Mouse (Mus musculus) CH12.LX (cell line): ENCODE measurements around the gene Vapb. TPM values are rescaled to one million over a fixed set of nuclear protein-coding genes. Genes with fewer than 3 reads are reported as not detected.

Source experiments
- DNase-seq: peaks from one replicate; pipeline ENCODE4 v3.0.0-alpha.2; 2013; ENCODE audit errors: extremely low read depth
- H3K27ac ChIP-seq: 2 replicates; pipeline ENCODE4 v1.5.1; 2012; ENCODE audit warnings: low read depth, mild to moderate bottlenecking, control low read depth, moderate library complexity; ENCODE audit not compliant: insufficient read depth
- H3K27me3 ChIP-seq: replicated peaks from 2 replicates; pipeline ENCODE3; 2012; ENCODE audit warnings: inconsistent platforms
- H3K36me3 ChIP-seq, 2 experiments: replicated peaks in 1 of 2; 2 replicates each; pipeline versions ENCODE3 to v1.6.1; 2012; ENCODE audit warnings: inconsistent platforms in 1 of 2, low read length in 1 of 2, mild to moderate bottlenecking in 1 of 2, mixed read lengths in 1 of 2, moderate library complexity in 1 of 2; ENCODE audit not compliant: control insufficient read depth in 1 of 2, insufficient read depth in 1 of 2
- H3K4me1 ChIP-seq, 2 experiments: 2 replicates each; pipeline ENCODE4 v1.6.1; 2012; ENCODE audit warnings: inconsistent platforms in 1 of 2, moderate library complexity in 1 of 2; ENCODE audit not compliant: insufficient read depth in 2 of 2, control insufficient read depth in 1 of 2
- H3K4me2 ChIP-seq: 2 replicates; pipeline ENCODE4 v1.6.1; 2012; ENCODE audit warnings: low read depth, mild to moderate bottlenecking, control low read depth; ENCODE audit not compliant: poor library complexity, insufficient read depth, severe bottlenecking
- H3K4me3 ChIP-seq, 3 experiments: fragments of 150-350 bp in 1 of 3; sonication (generic) in 1 of 3; replicated peaks in 1 of 3; 2 replicates each; pipeline versions ENCODE3 to v1.5.1; 2011 to 2012; ENCODE audit warnings: low read depth in 2 of 3, low read length in 2 of 3, mild to moderate bottlenecking in 2 of 3, moderate library complexity in 2 of 3, control low read depth in 1 of 3, improper control_type of control experiment in 1 of 3, inconsistent platforms in 1 of 3, mixed read lengths in 1 of 3; ENCODE audit not compliant: poor library complexity in 1 of 3
- H3K79me2 ChIP-seq: replicated peaks from 2 replicates; pipeline ENCODE4 v1.6.1; 2012; ENCODE audit warnings: mild to moderate bottlenecking, moderate library complexity; ENCODE audit not compliant: control insufficient read depth, poor library complexity, insufficient read depth, severe bottlenecking; ENCODE audit errors: extremely low read depth
- H3K9ac ChIP-seq: 2 replicates; pipeline ENCODE4 v1.6.1; 2012; ENCODE audit warnings: low read depth, mild to moderate bottlenecking, control low read depth, moderate library complexity; ENCODE audit not compliant: insufficient read depth
- H3K9me3 ChIP-seq: replicated peaks from 2 replicates; pipeline ENCODE3; 2012; ENCODE audit warnings: low read length, inconsistent platforms, mixed read lengths
- CTCF ChIP-seq, 2 experiments: IDR thresholded peaks in 1 of 2; conservative IDR thresholded peaks in 1 of 2; 2 replicates each; pipeline ENCODE4 v1.5.1; 2011 to 2012; ENCODE audit warnings: low read depth in 2 of 2, low read length in 2 of 2, improper control_type of control experiment in 1 of 2, inconsistent platforms in 1 of 2, mild to moderate bottlenecking in 1 of 2, moderate library complexity in 1 of 2
- E2F4 ChIP-seq: IDR thresholded peaks from 2 replicates; pipeline ENCODE4 v1.6.1; 2011; ENCODE audit warnings: low read depth, low read length, improper control_type of control experiment; ENCODE audit not compliant: insufficient replicate concordance
- EP300 ChIP-seq: IDR thresholded peaks from 2 replicates; pipeline ENCODE4 v1.6.1; 2011; ENCODE audit warnings: low read length, improper control_type of control experiment
- GABPA ChIP-seq: IDR thresholded peaks from 2 replicates; pipeline ENCODE4 v1.6.1; 2012; ENCODE audit warnings: low read depth, low read length, improper control_type of control experiment, inconsistent platforms; ENCODE audit not compliant: insufficient replicate concordance
- HCFC1 ChIP-seq: IDR thresholded peaks from 2 replicates; pipeline ENCODE4 v1.6.1; 2012; ENCODE audit warnings: low read depth, mild to moderate bottlenecking, inconsistent platforms, low read length, improper control_type of control experiment
- IRF4 ChIP-seq: IDR thresholded peaks from 2 replicates; pipeline ENCODE4 v1.6.1; 2014; ENCODE audit warnings: low read depth, mild to moderate bottlenecking, inconsistent platforms, low read length, improper control_type of control experiment
- JUN ChIP-seq: IDR thresholded peaks from 2 replicates; pipeline ENCODE4 v1.6.1; 2011; ENCODE audit warnings: low read depth, mild to moderate bottlenecking, low read length, improper control_type of control experiment, moderate library complexity; ENCODE audit not compliant: insufficient read depth
- MAFK ChIP-seq: IDR thresholded peaks from 2 replicates; pipeline ENCODE4 v1.6.1; 2011; ENCODE audit warnings: low read length, improper control_type of control experiment; ENCODE audit not compliant: insufficient replicate concordance
- MAX ChIP-seq: IDR thresholded peaks from 2 replicates; pipeline ENCODE4 v1.6.1; 2011; ENCODE audit warnings: low read length, improper control_type of control experiment
- MAZ ChIP-seq: IDR thresholded peaks from 2 replicates; pipeline ENCODE4 v1.6.1; 2012; ENCODE audit warnings: low read depth, mild to moderate bottlenecking, inconsistent platforms, low read length, improper control_type of control experiment, moderate library complexity
- MXI1 ChIP-seq: IDR thresholded peaks from 2 replicates; pipeline ENCODE4 v1.6.1; 2011; ENCODE audit warnings: mild to moderate bottlenecking, low read depth, low read length, improper control_type of control experiment
- MYC ChIP-seq: IDR thresholded peaks from 2 replicates; pipeline ENCODE4 v1.6.1; 2011; ENCODE audit warnings: low read depth, mild to moderate bottlenecking, improper control_type of control experiment, low read length
- POLR2A ChIP-seq: IDR thresholded peaks from 2 replicates; pipeline ENCODE4 v1.6.1; 2011; ENCODE audit warnings: low read depth, mild to moderate bottlenecking, improper control_type of control experiment, low read length
- POLR2AphosphoS2 ChIP-seq: IDR thresholded peaks from 2 replicates; pipeline ENCODE4 v1.6.1; 2011; ENCODE audit warnings: low read depth, low read length, improper control_type of control experiment
- RAD21 ChIP-seq: IDR thresholded peaks from 2 replicates; pipeline ENCODE4 v1.6.1; 2011; ENCODE audit warnings: low read depth, mild to moderate bottlenecking, low read length, improper control_type of control experiment, moderate library complexity
- RCOR1 ChIP-seq: conservative IDR thresholded peaks from 2 replicates; pipeline ENCODE4 v1.6.1; 2012; ENCODE audit warnings: low read depth, mild to moderate bottlenecking, inconsistent platforms, low read length, improper control_type of control experiment
- SIN3A ChIP-seq: IDR thresholded peaks from 2 replicates; pipeline ENCODE4 v1.6.1; 2012; ENCODE audit warnings: low read length, improper control_type of control experiment, inconsistent platforms
- TCF12 ChIP-seq: IDR thresholded peaks from 2 replicates; pipeline ENCODE4 v1.6.1; 2014; ENCODE audit warnings: low read depth, mild to moderate bottlenecking, inconsistent platforms, low read length, improper control_type of control experiment
- UBTF ChIP-seq: IDR thresholded peaks from 2 replicates; pipeline ENCODE4 v1.6.1; 2012; ENCODE audit warnings: low read depth, mild to moderate bottlenecking, inconsistent platforms, low read length, improper control_type of control experiment, moderate library complexity
- ZKSCAN1 ChIP-seq: IDR thresholded peaks from 2 replicates; pipeline ENCODE4 v1.6.1; 2012; ENCODE audit warnings: low read depth, inconsistent platforms, low read length, improper control_type of control experiment, borderline replicate concordance
- ZNF384 ChIP-seq: IDR thresholded peaks from 2 replicates; pipeline ENCODE4 v1.6.1; 2012; ENCODE audit warnings: low read depth, low read length, improper control_type of control experiment, inconsistent platforms
- dilution Hi-C: fragments of 300-500 bp; cut with MboI; formaldehyde crosslinking; loops from 2 replicates; pipeline ENCODE4 v1.14.3; 2020; ENCODE audit warnings: low sequenced_read_pairs; ENCODE audit not compliant: extremely low pct_unique_long_range_greater_than_20kb, extremely low pct_ligation_motif_present
- in situ Hi-C: fragments of 300-500 bp; cut with MboI; formaldehyde crosslinking; loops from 3 replicates; pipeline ENCODE4 v1.14.3; 2019; ENCODE audit warnings: low sequenced_read_pairs, low pct_ligation_motif_present, low pct_unique_long_range_greater_than_20kb, mixed read lengths
- polyA plus RNA-seq: library from polyadenylated mRNA; unstranded; fragments of >175 nt; gene quantifications from 2 replicates; pipeline ENCODE4 v1.2.1, GENCODE M21; 2012; ENCODE audit warnings: low read depth; ENCODE audit not compliant: insufficient read length
- total RNA-seq, 2 experiments: library from RNA; depleted of rRNA; stranded (reverse); fragments of 300-350 nt in 1 of 2; fragments of >200 nt in 1 of 2; gene quantifications; 2 replicates each; pipeline ENCODE4 v1.2.3; 2012 to 2014

Gene Vapb
- total and polyA plus RNA-seq, 3 experiments = 20.9 to 46.4 (median 44.7) TPM

DNA sequence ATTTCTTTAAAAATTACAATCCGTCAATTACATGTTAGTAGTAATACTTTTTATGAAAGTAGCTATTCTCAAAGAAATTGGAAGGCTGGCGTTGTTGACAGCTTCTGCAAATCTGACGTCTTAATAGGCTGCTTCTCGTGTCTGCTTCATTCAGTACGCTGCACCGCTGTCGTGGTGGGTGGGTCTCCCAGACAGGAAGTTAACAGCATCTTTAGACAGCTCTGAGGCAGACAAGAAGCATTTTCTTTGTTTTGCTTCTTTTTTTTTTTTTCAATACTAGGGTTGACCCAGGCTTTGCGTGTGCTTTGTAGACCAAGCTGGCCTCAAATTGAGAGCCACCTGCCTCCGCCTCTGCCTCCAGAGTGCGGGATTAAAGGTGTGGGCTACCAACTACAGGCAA, 31.9 kb downstream of the Vapb start:
- Histone ChIP-seq H3K27ac (no peak overlapping the region), H3K27me3 (no peaks in the 10 kb centered on the region), H3K79me2 (no peaks in the 10 kb centered on the region)
- TF ChIP-seq UBTF = no peak
- TF ChIP-seq JUN = no peak
- TF ChIP-seq RCOR1 = no peak
- no peak for TF ChIP-seq HCFC1
- TF ChIP-seq RAD21 = no peak
- TF ChIP-seq IRF4 = no peak
- TF ChIP-seq POLR2AphosphoS2 = no peak
- TF ChIP-seq E2F4 = no peak
- no peak for TF ChIP-seq MXI1
- TF ChIP-seq MAX = no peak
- no peak for TF ChIP-seq CTCF (conservative IDR thresholded peaks at IDR 0.05 in 1 of 2, IDR thresholded peaks at IDR 0.05 in 1 of 2; ENCODE audit: low read depth in 2 of 2, low read length in 2 of 2)
- TF ChIP-seq ZKSCAN1 = no peak
- no peak for TF ChIP-seq MAFK
- TF ChIP-seq MAZ = no peak
- TF ChIP-seq EP300 = no peak
- TF ChIP-seq, all 38 proteins: peak for 0
- Histone ChIP-seq H3K9ac (no peak overlapping the region), H3K4me2 (no peak overlapping the region), H3K36me3 (peaks cover 12 to 76% of the 10 kb centered on the region in 2 experiments), H3K4me3 (no peak overlapping the region), H3K9me3 (no peaks in the 10 kb centered on the region), H3K4me1 (peaks cover 12 to 51% of the 10 kb centered on the region in 2 experiments)
- dilution Hi-C loops (no loop called here), in situ Hi-C loops (no loop called here)
- DNase-seq = no peak

DNA sequence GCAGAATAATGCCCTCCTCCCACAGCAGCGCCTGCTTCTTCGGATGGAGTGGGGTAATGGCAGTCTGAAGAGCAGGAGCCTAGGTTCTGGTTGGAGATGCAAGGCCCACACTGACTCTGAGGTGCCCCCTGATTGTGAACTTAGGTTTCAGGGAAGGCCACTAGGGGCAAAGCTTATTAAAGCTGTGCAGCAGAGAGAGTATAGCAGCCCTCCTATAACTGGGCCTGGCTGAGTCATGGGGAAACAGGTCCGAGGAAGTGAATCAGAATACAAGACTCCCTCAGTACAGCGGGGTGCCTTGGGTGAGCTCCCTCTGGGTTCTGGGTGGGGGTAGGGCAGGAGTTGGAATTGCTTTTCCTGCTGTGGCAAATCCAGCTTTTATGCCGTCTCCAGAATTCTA, 33.3 kb downstream of the Vapb start:
- H3K4me1 ChIP-seq = peaks cover 12 to 51% of the 10 kb centered on the region in 2 experiments
- dilution Hi-C loops = no loop called here
- no peaks in the 10 kb centered on the region for H3K9me3 ChIP-seq
- no peaks in the 10 kb centered on the region for H3K79me2 ChIP-seq
- peak; percentile 20 for DNase-seq
- in situ Hi-C loops = no loop called here
- no peak overlapping the region for H3K4me3 ChIP-seq
- TF ChIP-seq SIN3A = no peak
- TF ChIP-seq MYC = no peak
- TF ChIP-seq RCOR1 = no peak
- TF ChIP-seq ZNF384 = no peak
- no peak for TF ChIP-seq CTCF (conservative IDR thresholded peaks at IDR 0.05 in 1 of 2, IDR thresholded peaks at IDR 0.05 in 1 of 2; ENCODE audit: low read depth in 2 of 2, low read length in 2 of 2)
- TF ChIP-seq TCF12 = no peak
- TF ChIP-seq GABPA = no peak
- no peak for TF ChIP-seq POLR2A
- no peak overlapping the region for H3K9ac ChIP-seq
- H3K27me3 ChIP-seq = no peaks in the 10 kb centered on the region
- peaks cover 5 to 77% of the 10 kb centered on the region in 2 experiments for H3K36me3 ChIP-seq
- no peak overlapping the region for H3K27ac ChIP-seq
- H3K4me2 ChIP-seq = no peak overlapping the region
